In the genomic region with DNA sequence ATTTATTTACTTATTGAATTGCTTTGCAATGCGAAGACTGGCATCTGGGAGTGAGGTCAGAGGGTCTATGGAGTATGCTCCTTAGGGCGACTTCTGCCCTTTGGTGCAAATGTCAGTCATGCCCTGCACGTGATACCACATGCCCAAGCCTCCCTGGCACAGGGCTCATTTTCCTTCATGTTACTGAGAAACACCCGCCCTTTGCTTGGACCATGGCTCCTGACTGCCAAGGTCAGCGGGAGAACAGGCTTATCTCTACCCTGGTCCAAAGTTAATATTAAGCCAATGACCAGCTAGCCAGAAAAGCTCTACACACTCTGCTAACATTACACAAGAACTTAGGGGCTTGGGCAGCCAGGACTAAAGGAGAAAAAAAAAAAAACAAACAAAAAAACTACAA, we compare ENCODE assay signal across 10 mouse cellular contexts.
DNase-seq lines count a peak whose midpoint lies in the region; ATAC-seq and TF ChIP-seq lines count a peak whose summit lies in the region.
"Had no signal": no experiment of that assay in that cellular context is flagged by ENCODE, and none has a peak within 500 bp of the region (broad histone marks: within the 10 kb centered on the region; RNA-seq: fewer than 3 reads in every experiment).

No protein-coding gene starts in this region.

- H3K36me3 ChIP-seq in heart, adult 2 months (ENCODE audit: control insufficient read depth, insufficient read depth, low read length): peaks cover 7% of the 10 kb centered on the region; the same call in 1 of the 2 replicates
- peaks cover 24% of the 10 kb centered on the region for H3K36me3 ChIP-seq in heart, embryonic 11.5 days (ENCODE audit: control insufficient read depth, insufficient read depth, low read length)
- H3K36me3 ChIP-seq in liver, postnatal 0 days (replicated peaks; ENCODE audit: insufficient read depth, low read length): peaks cover 16% of the 10 kb centered on the region; the same call in 1 of the 2 replicates
- no peaks in the 10 kb centered on the region for H3K36me3 ChIP-seq in thymus, adult 2 months (ENCODE audit: control insufficient read depth, insufficient read depth, low read length)

- no peak for TF ChIP-seq POLR2A in heart, adult 2 months (IDR thresholded peaks at IDR 0.05; ENCODE audit: insufficient read depth, low read depth, low read length)
- TF ChIP-seq POLR2A in thymus, adult 2 months (IDR thresholded peaks at IDR 0.05; ENCODE audit: control insufficient read depth, extremely low read depth, insufficient read depth, low read length, poor library complexity): no peak

- DNase-seq in heart, adult 2 months: peak; percentile 33 to 60
- DNase-seq in kidney, adult 8-10 months: peak; percentile 88 to 94
- peak; percentile 55 for DNase-seq in liver, postnatal 0 days
- no peak for DNase-seq in thymus, adult 2 months
- DNase-seq in neural tube, embryonic 10.5 days (ENCODE audit: extremely low spot score, low spot score): no peak
- DNase-seq in cerebellum, adult 9-10 months: no peak
- DNase-seq: adrenal gland, adult 8-10 months; cerebellum, adult 8-10 months; thymus, postnatal 25 days had no signal

- H3K79me2 ChIP-seq in heart, adult 2 months (replicated peaks; ENCODE audit: control insufficient read depth, insufficient read depth, low read length): no peaks in the 10 kb centered on the region

- H3K27me3 ChIP-seq in heart, adult 2 months (ENCODE audit: control insufficient read depth, insufficient read depth, low read length): no peaks in the 10 kb centered on the region
- H3K27me3 ChIP-seq in heart, embryonic 11.5 days (ENCODE audit: control insufficient read depth, insufficient read depth, low read length): no peaks in the 10 kb centered on the region
- no peaks in the 10 kb centered on the region for H3K27me3 ChIP-seq in liver, postnatal 0 days (ENCODE audit: insufficient read depth, low read length)
- no peaks in the 10 kb centered on the region for H3K27me3 ChIP-seq in thymus, adult 2 months (ENCODE audit: control insufficient read depth, insufficient read depth, low read length)

- intact Hi-C loops in heart, adult 2 months (cut with DNase I): no loop called here

- TF ChIP-seq CTCF in heart, adult 2 months (IDR thresholded peaks at IDR 0.05): no peak
- TF ChIP-seq CTCF in liver, postnatal 0 days (IDR thresholded peaks at IDR 0.05; ENCODE audit: low read depth): no peak
- TF ChIP-seq CTCF in thymus, adult 2 months (IDR thresholded peaks at IDR 0.05; ENCODE audit: borderline replicate concordance, control insufficient read depth, extremely low read depth, insufficient read depth, low read length, poor library complexity): no peak

- H3K4me1 ChIP-seq in heart, adult 2 months (ENCODE audit: control insufficient read depth, insufficient read depth, low read length): peaks cover 3% of the 10 kb centered on the region
- H3K4me1 ChIP-seq in heart, embryonic 11.5 days (ENCODE audit: control insufficient read depth, insufficient read depth, low read length): peaks cover 24% of the 10 kb centered on the region
- peaks cover 33% of the 10 kb centered on the region for H3K4me1 ChIP-seq in liver, postnatal 0 days (ENCODE audit: insufficient read depth)
- no peaks in the 10 kb centered on the region for H3K4me1 ChIP-seq in thymus, adult 2 months (replicated peaks; ENCODE audit: control insufficient read depth, insufficient read depth, low read length)

- ATAC-seq in heart, embryonic 11.5 days (replicated peaks; ENCODE audit: insufficient number of reproducible peaks, low FRiP score, low TSS enrichment): no peak
- peak; percentile 87 for ATAC-seq in liver, postnatal 0 days

- H3K4me2 ChIP-seq in heart, embryonic 11.5 days: peak overlapping the region; percentile 17; the same call in 1 of the 2 replicates
- H3K4me2 ChIP-seq in liver, postnatal 0 days (ENCODE audit: low read depth, low read length): no peak overlapping the region

- H3K4me3 ChIP-seq in heart, adult 2 months: no peak overlapping the region
- no peak overlapping the region for H3K4me3 ChIP-seq in heart, embryonic 11.5 days (ENCODE audit: low read depth, low read length)
- no peak overlapping the region for H3K4me3 ChIP-seq in liver, postnatal 0 days (ENCODE audit: low read depth, low read length)
- no peak overlapping the region for H3K4me3 ChIP-seq in thymus, adult 2 months (ENCODE audit: control insufficient read depth, insufficient read depth, low read length)

- H3K27ac ChIP-seq in heart, adult 2 months: peak overlapping the region; percentile 19
- H3K27ac ChIP-seq in heart, embryonic 11.5 days (ENCODE audit: low read depth, low read length): no peak overlapping the region
- peak overlapping the region; percentile 75 for H3K27ac ChIP-seq in liver, postnatal 0 days (ENCODE audit: low read depth)
- no peak overlapping the region for H3K27ac ChIP-seq in thymus, adult 2 months (ENCODE audit: control insufficient read depth, insufficient read depth, low read length)

- 56% methylated on average over 5 of the region's 5 CpGs for WGBS in heart, adult 2 months
- 87% methylated on average over 5 of the region's 5 CpGs for WGBS in heart, embryonic 11.5 days (ENCODE audit: insufficient replicate concordance)
- WGBS in liver, postnatal 0 days (ENCODE audit: insufficient replicate concordance): 59% methylated on average over 5 of the region's 5 CpGs
- 97% methylated on average over 5 of the region's 5 CpGs for WGBS in thymus, adult 2 months

- no peak overlapping the region for H3K9ac ChIP-seq in heart, adult 2 months (ENCODE audit: low read depth, low read length)
- H3K9ac ChIP-seq in heart, embryonic 11.5 days (ENCODE audit: low read depth, low read length): peak overlapping the region; percentile 7; the same call in 1 of the 2 replicates
- no peak overlapping the region for H3K9ac ChIP-seq in liver, postnatal 0 days (replicated peaks)

- TF ChIP-seq EP300 in heart, adult 2 months (IDR thresholded peaks at IDR 0.05; ENCODE audit: insufficient read depth, low read depth, low read length): peak; percentile 67; the same call in 1 of the 2 replicates
- TF ChIP-seq EP300 in liver, postnatal 0 days (IDR thresholded peaks at IDR 0.05; ENCODE audit: low read depth): no peak

- no peaks in the 10 kb centered on the region for H3K9me3 ChIP-seq in heart, embryonic 11.5 days (replicated peaks; ENCODE audit: control insufficient read depth, low read length)
- no peaks in the 10 kb centered on the region for H3K9me3 ChIP-seq in liver, postnatal 0 days (ENCODE audit: low read length)

Comparison
In these comparisons a context has a peak if more than half of its experiments do, and no peak if none do; other contexts are left out.
1. H3K27ac ChIP-seq: peak in heart, adult 2 months (single experiment) and liver, postnatal 0 days (single experiment); none in heart, embryonic 11.5 days (single experiment) and thymus, adult 2 months (single experiment).
2. DNase-seq: peak in heart, adult 2 months (2 of 2), kidney, adult 8-10 months (2 of 2) and liver, postnatal 0 days (single experiment); none in thymus, adult 2 months (single experiment), neural tube, embryonic 10.5 days (single experiment) and cerebellum, adult 9-10 months (single experiment).